Mouse (Mus musculus) heart, adult 2 months (tissue): Measurements from ENCODE around the gene Cttnbp2.

ENCODE experiments used
- CTCF ChIP-seq: fragments of 200-600 bp; IDR thresholded peaks from 2 replicates; pipeline ENCODE4 v1.8.1; 2022; ENCODE audit warnings: antibody characterized with exemption, mild to moderate bottlenecking, moderate library complexity
- EP300 ChIP-seq: fragments of 200-500 bp; IDR thresholded peaks from 2 replicates; pipeline ENCODE4 v1.6.1; 2011; ENCODE audit warnings: low read depth, low read length, control low read depth; ENCODE audit not compliant: insufficient read depth
- POLR2A ChIP-seq: fragments of 200-500 bp; IDR thresholded peaks from 2 replicates; pipeline ENCODE4 v1.6.1; 2011; ENCODE audit warnings: mild to moderate bottlenecking, low read depth, low read length, control low read depth; ENCODE audit not compliant: insufficient read depth

- TF ChIP-seq CTCF, result no peak
- TF ChIP-seq EP300, result no peak
- TF ChIP-seq POLR2A, result no peak
These were observed 6.6 kb downstream of the Cttnbp2 start for GRCm38 (mm10) chr6:18508036-18508435.
